Mouse (Mus musculus): ENCODE results near the gene Vps41.

Gene Vps41

GRCm38 (mm10) chr13:18717185-18717584 is at the start of gene Vps41:
Gene Vps41, plus strand, starts transcription at chr13:18717286.
- peak; percentile 80 to 85 for DNase-seq

GRCm38 (mm10) chr13:18698518-18699065 is 18.5 kb upstream of the Vps41 start:
- peak in 1 of 2 experiments; percentile 4 for DNase-seq

GRCm38 (mm10) chr13:18711685-18712084 is 5.4 kb upstream of the Vps41 start:
- DNase-seq = no peak

- no peak for DNase-seq
Measured at GRCm38 (mm10) chr13:18716707-18717106, 379 bp upstream of the Vps41 start.

GRCm38 (mm10) chr13:18718461-18718860 is 1.4 kb downstream of the Vps41 start:
- peak; percentile 4 for DNase-seq

- no peak for DNase-seq
Measured at GRCm38 (mm10) chr13:18730666-18731065, 13.6 kb downstream of the Vps41 start.

GRCm38 (mm10) chr13:18736590-18736989 is 19.5 kb downstream of the Vps41 start:
- DNase-seq = no peak

- no peak for DNase-seq
Measured at GRCm38 (mm10) chr13:18743575-18744265, 26.6 kb downstream of the Vps41 start.

- no peak for DNase-seq
Measured at GRCm38 (mm10) chr13:18744266-18744652, 27.2 kb downstream of the Vps41 start.

- no peak for DNase-seq
Measured at GRCm38 (mm10) chr13:18757958-18758357, 40.9 kb downstream of the Vps41 start.

- no peak for DNase-seq
Measured at GRCm38 (mm10) chr13:18759361-18760056, 42.4 kb downstream of the Vps41 start.

GRCm38 (mm10) chr13:18761452-18761851 is 44.4 kb downstream of the Vps41 start:
- DNase-seq = no peak

- no peak for DNase-seq
Measured at GRCm38 (mm10) chr13:18767893-18768292, 50.8 kb downstream of the Vps41 start.

- no peak for DNase-seq
Measured at GRCm38 (mm10) chr13:18768495-18768894, 51.4 kb downstream of the Vps41 start.

GRCm38 (mm10) chr13:18773437-18774198 is 56.5 kb downstream of the Vps41 start:
- DNase-seq = no peak

- DNase-seq = no peak
Measured at GRCm38 (mm10) chr13:18781250-18781649, 64.2 kb downstream of the Vps41 start.

- DNase-seq = no peak
Measured at GRCm38 (mm10) chr13:18785702-18786101, 68.6 kb downstream of the Vps41 start.

GRCm38 (mm10) chr13:18788040-18788439 is 71.0 kb downstream of the Vps41 start:
- DNase-seq = no peak

- no peak for DNase-seq
Measured at GRCm38 (mm10) chr13:18788689-18789088, 71.6 kb downstream of the Vps41 start.

GRCm38 (mm10) chr13:18789662-18790061 is 72.6 kb downstream of the Vps41 start:
- no peak for DNase-seq

GRCm38 (mm10) chr13:18790086-18790485 is 73.0 kb downstream of the Vps41 start:
- no peak for DNase-seq

- DNase-seq = no peak
Measured at GRCm38 (mm10) chr13:18791314-18791713, 74.2 kb downstream of the Vps41 start.

- no peak for DNase-seq
Measured at GRCm38 (mm10) chr13:18791724-18792123, 74.6 kb downstream of the Vps41 start.
